Mouse (Mus musculus) forebrain, embryonic 13.5 days (tissue): ENCODE data around the gene Arpc3. TPM values are rescaled to one million over a fixed set of nuclear protein-coding genes. Genes with fewer than 3 reads are reported as not detected.

Experiments used
- ATAC-seq: fragments of 200-750 bp; cut with Nextera tagmentation; 2 replicates; pipeline ENCODE4 v1.8.0; 2017
- H3K27ac ChIP-seq: fragments of 300-500 bp; sonication (generic); 2 replicates; pipeline ENCODE4 v1.5.1; 2015; ENCODE audit warnings: inconsistent platforms, mild to moderate bottlenecking, moderate library complexity
- H3K27me3 ChIP-seq: fragments of 300-500 bp; sonication (generic); 2 replicates; pipeline ENCODE4 v1.6.1; 2015; ENCODE audit warnings: mild to moderate bottlenecking, inconsistent platforms
- H3K36me3 ChIP-seq: fragments of 300-500 bp; sonication (generic); 2 replicates; pipeline ENCODE4 v1.6.1; 2015; ENCODE audit warnings: mild to moderate bottlenecking, inconsistent platforms; ENCODE audit not compliant: poor library complexity, severe bottlenecking
- H3K4me1 ChIP-seq: fragments of 300-500 bp; sonication (generic); 2 replicates; pipeline ENCODE4 v1.6.1; 2015; ENCODE audit warnings: inconsistent platforms
- H3K4me2 ChIP-seq: fragments of 300-500 bp; sonication (generic); 2 replicates; pipeline ENCODE4 v1.6.1; 2015; ENCODE audit warnings: inconsistent platforms, mild to moderate bottlenecking, moderate library complexity
- H3K4me3 ChIP-seq: fragments of 300-500 bp; sonication (generic); 2 replicates; pipeline ENCODE4 v1.5.1; 2015; ENCODE audit warnings: mild to moderate bottlenecking, inconsistent platforms
- H3K9ac ChIP-seq: fragments of 300-500 bp; sonication (generic); 2 replicates; pipeline ENCODE4 v1.6.1; 2015; ENCODE audit warnings: mild to moderate bottlenecking, inconsistent platforms
- H3K9me3 ChIP-seq: fragments of 300-500 bp; sonication (generic); replicated peaks from 2 replicates; pipeline ENCODE4 v1.6.1; 2016; ENCODE audit warnings: inconsistent platforms
- WGBS: fragments of 180-500 bp; shearing (Covaris S2); methylation state at CpG from one replicate; pipeline ENCODE4 v1.1.7; 2015; 5-methylcytosine and 5-hydroxymethylcytosine counted together
- polyA plus RNA-seq: library from polyadenylated mRNA; unstranded; fragments of >200 nt; fragmentation: Nextera tagmentation; extraction: Ambion mirVana; gene quantifications from 2 replicates; pipeline ENCODE4 v1.2.1, GENCODE M21; 2015

Gene Arpc3
- polyA plus RNA-seq, result 152 and 167 TPM in 2 replicates

- peak; percentile 92 for ATAC-seq
Observed at GRCm38 (mm10) chr5:122391786-122392180, at the start of gene Arpc3. Gene Arpc3, plus strand, starts transcription at chr5:122391878.

DNA sequence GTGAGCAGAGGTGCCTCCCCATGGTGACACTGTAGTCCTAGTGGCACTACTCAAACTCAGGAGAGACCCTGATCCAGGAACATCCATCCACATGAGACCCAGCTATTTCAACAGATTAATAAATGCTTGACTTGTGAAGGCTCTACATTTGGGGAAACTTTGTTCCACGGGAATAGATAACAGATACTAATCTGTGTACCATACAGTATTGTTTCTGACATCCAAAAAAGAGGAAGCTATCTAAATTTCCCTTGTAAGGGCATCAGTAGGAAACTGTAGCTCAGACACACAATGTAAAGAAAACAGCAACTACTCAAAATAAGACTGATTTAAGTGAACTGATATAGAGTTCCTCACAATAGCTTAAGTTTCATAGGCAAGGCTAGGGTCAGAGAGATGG, 48.8 kb upstream of the Arpc3 start:
- no peak for ATAC-seq
- Histone ChIP-seq H3K27me3 (no peaks in the 10 kb centered on the region), H3K9me3 (no peaks in the 10 kb centered on the region), H3K4me2 (no peak overlapping the region), H3K36me3 (no peaks in the 10 kb centered on the region), H3K4me3 (no peak overlapping the region), H3K4me1 (no peaks in the 10 kb centered on the region), H3K27ac (no peak overlapping the region), H3K9ac (0 out of 2 replicates have a peak overlapping the region, but pooled peaks have one; percentile 0)
- WGBS, result 88% methylated on average over 1 of the region's 1 CpGs

More at GRCm38 (mm10) chr5:122391786-122392180, at the start of gene Arpc3:
- H3K4me3 ChIP-seq, result peak within 1 kb of the TSS; percentile 84
- under 1% methylated on average over 39 of the region's 39 CpGs for WGBS
- no peak within 1 kb of the TSS for H3K27ac ChIP-seq
- H3K9ac ChIP-seq, result peak within 1 kb of the TSS; percentile 87
- H3K36me3 ChIP-seq, result peaks cover 8% of the 10 kb centered on the region
- no peaks in the 10 kb centered on the region for H3K27me3 ChIP-seq
- peaks cover 11% of the 10 kb centered on the region for H3K4me1 ChIP-seq
- H3K4me2 ChIP-seq, result peak within 1 kb of the TSS; percentile 87
- no peaks in the 10 kb centered on the region for H3K9me3 ChIP-seq

DNA sequence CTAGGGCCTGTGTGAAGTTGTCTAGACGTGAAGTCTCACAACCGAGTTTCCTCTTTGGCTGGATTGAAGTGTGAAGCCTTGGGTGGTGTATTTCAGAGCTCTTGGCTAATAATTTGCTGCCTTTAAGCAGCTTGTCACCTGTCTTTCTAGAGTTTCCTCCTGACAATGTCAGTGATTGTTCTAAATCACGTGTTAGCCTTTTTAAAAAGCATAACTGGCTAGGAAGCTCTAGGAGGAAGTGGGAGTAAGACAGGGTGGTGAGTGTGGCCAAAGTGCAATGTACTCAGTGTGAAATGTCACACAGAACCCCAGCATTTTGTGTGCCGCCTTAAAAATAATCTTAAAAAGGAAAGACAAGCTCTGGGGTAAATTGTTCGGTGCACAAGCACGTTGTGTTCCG, 47.9 kb upstream of the Arpc3 start:
- Histone ChIP-seq H3K4me3 (no peak overlapping the region), H3K4me2 (no peak overlapping the region), H3K9me3 (no peaks in the 10 kb centered on the region), H3K4me1 (no peaks in the 10 kb centered on the region), H3K36me3 (no peaks in the 10 kb centered on the region), H3K27me3 (no peaks in the 10 kb centered on the region), H3K9ac (0 out of 2 replicates have a peak overlapping the region, but pooled peaks have one; percentile 9), H3K27ac (no peak overlapping the region)
- WGBS, result 59% methylated on average over 7 of the region's 7 CpGs
- no peak for ATAC-seq

GRCm38 (mm10) chr5:122344260-122344659, 47.4 kb upstream of the Arpc3 start:
- H3K9me3 ChIP-seq, result no peaks in the 10 kb centered on the region
- no peaks in the 10 kb centered on the region for H3K36me3 ChIP-seq
- H3K4me3 ChIP-seq, result no peak overlapping the region
- 9% methylated on average over 5 of the region's 5 CpGs for WGBS
- H3K27me3 ChIP-seq, result no peaks in the 10 kb centered on the region
- H3K4me1 ChIP-seq, result no peaks in the 10 kb centered on the region
- H3K9ac ChIP-seq, result no peak overlapping the region
- H3K27ac ChIP-seq, result no peak overlapping the region
- no peak overlapping the region for H3K4me2 ChIP-seq
- 0 out of 2 replicates have a peak, but pooled peaks have one; percentile 53 for ATAC-seq

GRCm38 (mm10) chr5:122345777-122346176, 45.9 kb upstream of the Arpc3 start:
- Histone ChIP-seq H3K9me3 (no peaks in the 10 kb centered on the region), H3K36me3 (no peaks in the 10 kb centered on the region), H3K27ac (no peak overlapping the region), H3K9ac (no peak overlapping the region), H3K4me2 (no peak overlapping the region), H3K27me3 (no peaks in the 10 kb centered on the region), H3K4me3 (no peak overlapping the region), H3K4me1 (no peaks in the 10 kb centered on the region)
- WGBS, result 76% methylated on average over 4 of the region's 4 CpGs
- no peak for ATAC-seq

DNA sequence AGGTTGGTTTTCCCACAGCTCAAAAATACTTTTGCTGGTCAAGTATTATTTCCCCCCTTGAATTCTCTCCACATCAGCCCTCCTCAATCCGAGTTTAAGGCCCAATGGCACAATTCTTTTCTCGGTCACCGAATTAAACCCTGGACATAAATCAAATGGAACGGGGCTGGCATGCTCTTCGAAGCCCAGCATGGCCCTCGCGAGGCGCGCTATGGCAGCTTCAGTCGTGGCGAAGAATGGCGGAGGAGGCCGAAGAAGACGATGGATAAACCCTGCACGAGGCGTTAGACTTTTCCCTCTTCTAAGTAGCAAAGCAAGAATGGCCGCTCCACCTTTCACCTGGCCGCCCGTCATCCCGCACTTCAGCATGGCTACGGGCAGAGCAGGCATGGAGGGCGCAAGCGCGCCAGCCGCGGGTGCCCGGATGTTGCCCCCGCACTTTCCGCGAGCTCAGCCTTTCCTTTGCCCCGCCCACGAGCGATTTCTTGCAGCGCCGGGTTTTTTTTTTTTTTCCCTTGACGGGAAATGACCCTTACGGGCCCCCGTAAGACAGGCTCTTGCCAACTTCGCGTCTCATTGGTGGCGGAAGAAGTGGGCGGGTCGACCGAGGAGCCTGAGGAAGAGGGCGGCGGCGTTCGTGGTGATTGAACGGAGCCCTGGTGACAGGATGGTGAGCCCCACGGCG, 37.7 kb upstream of the Arpc3 start, which contains the start of the genes Rad9b and Vps29:
Rad9b (minus strand) TSS at position 427 of the 685 bp plus-strand sequence.
Vps29 (plus strand) TSS at position 563 of the 685 bp plus-strand sequence.
- Histone ChIP-seq H3K36me3 (peaks cover 18% of the 10 kb centered on the region), H3K4me3 (peak within 1 kb of the TSS; percentile 97), H3K4me1 (peaks cover 11% of the 10 kb centered on the region), H3K4me2 (peak within 1 kb of the TSS; percentile 82), H3K9me3 (no peaks in the 10 kb centered on the region), H3K9ac (peak within 1 kb of the TSS; percentile 94), H3K27me3 (no peaks in the 10 kb centered on the region), H3K27ac (peak within 1 kb of the TSS; percentile 68)
- 2% methylated on average over 51 of the region's 51 CpGs for WGBS
- ATAC-seq, result peak; percentile 95

DNA sequence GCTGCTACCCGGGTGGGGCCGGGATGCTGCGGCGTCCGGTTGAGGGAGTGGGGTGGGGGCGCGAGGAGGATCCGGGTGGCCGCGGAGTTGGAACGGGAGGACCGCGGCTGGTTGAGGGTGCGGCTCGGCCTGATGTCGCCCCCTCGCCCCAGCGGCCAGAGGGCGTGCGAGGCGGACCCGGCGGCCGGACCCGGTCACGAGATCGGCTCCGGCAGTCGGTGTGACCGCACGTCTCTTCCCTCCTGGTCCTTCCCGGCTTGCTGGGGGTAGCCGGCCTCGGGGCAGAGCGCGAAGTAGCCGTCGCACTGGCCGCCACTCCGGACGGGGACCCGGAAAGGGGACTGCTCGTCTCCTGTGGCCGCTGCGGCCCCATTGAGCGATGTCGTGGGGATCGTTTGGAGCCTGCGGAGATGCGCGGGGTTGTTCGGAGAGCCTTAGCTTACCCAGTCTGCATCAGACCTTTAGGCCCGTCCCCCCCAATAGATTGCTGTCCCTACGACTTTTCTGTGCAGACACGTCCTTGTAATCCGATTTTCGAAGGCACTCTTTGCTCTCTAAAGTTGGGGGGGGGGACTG, 37.1 kb upstream of the Arpc3 start:
- Histone ChIP-seq H3K36me3 (peaks cover 22% of the 10 kb centered on the region), H3K27me3 (no peaks in the 10 kb centered on the region), H3K4me2 (peak overlapping the region; percentile 82), H3K9ac (peak overlapping the region; percentile 94), H3K4me1 (peaks cover 11% of the 10 kb centered on the region), H3K4me3 (peak overlapping the region; percentile 97), H3K27ac (peak overlapping the region; percentile 68), H3K9me3 (no peaks in the 10 kb centered on the region)
- WGBS, result under 1% methylated on average over 52 of the region's 57 CpGs
- peak; percentile 34 for ATAC-seq

- Histone ChIP-seq H3K4me1 (peaks cover 27% of the 10 kb centered on the region), H3K27ac (peak within 1 kb of the TSS; percentile 98), H3K4me2 (peak within 1 kb of the TSS; percentile 66), H3K9me3 (no peaks in the 10 kb centered on the region), H3K9ac (peak within 1 kb of the TSS; percentile 88), H3K27me3 (no peaks in the 10 kb centered on the region), H3K36me3 (peaks cover 43% of the 10 kb centered on the region), H3K4me3 (peak within 1 kb of the TSS; percentile 80)
- ATAC-seq, result peak; percentile 76
- WGBS, result 0% methylated on average over 34 of the region's 46 CpGs
Observed at GRCm38 (mm10) chr5:122371591-122372191, 20.0 kb upstream of the Arpc3 start, which contains the start of gene Gpn3. Gene Gpn3, plus strand, starts transcription at chr5:122371876.

GRCm38 (mm10) chr5:122372192-122372769, 19.4 kb upstream of the Arpc3 start, which contains the start of gene Fam216a:
Gene Fam216a, minus strand, starts transcription at chr5:122372364.
- H3K9me3 ChIP-seq, result no peaks in the 10 kb centered on the region
- under 1% methylated on average over 53 of the region's 53 CpGs for WGBS
- H3K4me2 ChIP-seq, result peak within 1 kb of the TSS; percentile 66

GRCm38 (mm10) chr5:122372878-122373277, 18.8 kb upstream of the Arpc3 start:
- H3K9ac ChIP-seq, result peak overlapping the region; percentile 88
- 7% methylated on average over 5 of the region's 5 CpGs for WGBS

More at GRCm38 (mm10) chr5:122372192-122372769, 19.4 kb upstream of the Arpc3 start, which contains the start of gene Fam216a:
- Histone ChIP-seq H3K4me3 (peak within 1 kb of the TSS; percentile 80), H3K9ac (peak within 1 kb of the TSS; percentile 88), H3K4me1 (peaks cover 27% of the 10 kb centered on the region), H3K36me3 (peaks cover 43% of the 10 kb centered on the region), H3K27ac (peak within 1 kb of the TSS; percentile 98), H3K27me3 (no peaks in the 10 kb centered on the region)
- ATAC-seq, result peak; percentile 94

DNA sequence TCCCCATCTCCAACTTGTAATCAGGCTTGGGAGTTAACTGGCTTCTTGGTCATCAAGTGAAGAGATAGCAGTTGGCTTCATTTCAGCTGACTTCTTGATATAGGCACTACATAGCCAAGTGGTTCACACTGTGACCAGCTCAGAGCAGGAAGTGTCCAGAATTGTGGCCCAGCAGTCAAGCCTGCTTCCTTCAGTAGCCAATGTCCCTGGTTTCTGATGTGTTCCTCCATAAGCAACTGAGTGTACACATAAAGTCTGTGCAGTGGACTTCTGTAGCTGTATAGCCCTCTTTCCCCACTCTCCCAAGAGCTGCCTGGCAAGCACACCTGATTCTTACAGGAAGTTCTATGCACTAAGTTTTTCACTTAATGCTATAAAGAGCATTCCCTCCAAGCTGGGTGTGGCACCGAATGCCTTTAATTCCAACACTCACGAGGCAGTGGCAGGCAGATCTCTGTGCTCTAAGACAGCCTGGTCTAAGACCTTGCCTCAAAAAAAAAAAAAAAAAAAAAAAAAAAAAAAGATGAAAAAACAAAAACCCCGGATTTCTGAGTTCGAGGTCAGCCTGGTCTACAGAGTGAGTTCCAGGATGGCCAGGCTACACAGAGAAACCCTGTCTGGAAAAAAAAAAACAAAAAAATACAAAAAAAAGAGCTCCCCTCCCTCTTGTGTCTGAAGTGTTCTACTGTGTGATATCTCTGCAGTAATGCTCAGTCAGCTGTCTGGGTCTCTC, 14.4 kb upstream of the Arpc3 start:
- Histone ChIP-seq H3K27me3 (no peaks in the 10 kb centered on the region), H3K4me2 (no peak overlapping the region), H3K4me1 (peaks cover 12% of the 10 kb centered on the region), H3K9me3 (no peaks in the 10 kb centered on the region), H3K4me3 (no peak overlapping the region), H3K9ac (no peak overlapping the region), H3K27ac (no peak overlapping the region), H3K36me3 (peaks cover 63% of the 10 kb centered on the region)
- whole genome bisulfite sequencing, result 96% methylated on average over 4 of the region's 4 CpGs
- ATAC-seq, result no peak

More at GRCm38 (mm10) chr5:122372878-122373277, 18.8 kb upstream of the Arpc3 start:
- ATAC-seq, result no peak
- H3K36me3 ChIP-seq, result peaks cover 38% of the 10 kb centered on the region
- H3K27ac ChIP-seq, result peak overlapping the region; percentile 98
- peaks cover 27% of the 10 kb centered on the region for H3K4me1 ChIP-seq
- H3K4me2 ChIP-seq, result peak overlapping the region; percentile 66
- H3K9me3 ChIP-seq, result no peaks in the 10 kb centered on the region
- peak overlapping the region; percentile 80 for H3K4me3 ChIP-seq
- H3K27me3 ChIP-seq, result no peaks in the 10 kb centered on the region
